Comparison of ENCODE assay signal across 9 mouse cellular contexts in the genomic region with DNA sequence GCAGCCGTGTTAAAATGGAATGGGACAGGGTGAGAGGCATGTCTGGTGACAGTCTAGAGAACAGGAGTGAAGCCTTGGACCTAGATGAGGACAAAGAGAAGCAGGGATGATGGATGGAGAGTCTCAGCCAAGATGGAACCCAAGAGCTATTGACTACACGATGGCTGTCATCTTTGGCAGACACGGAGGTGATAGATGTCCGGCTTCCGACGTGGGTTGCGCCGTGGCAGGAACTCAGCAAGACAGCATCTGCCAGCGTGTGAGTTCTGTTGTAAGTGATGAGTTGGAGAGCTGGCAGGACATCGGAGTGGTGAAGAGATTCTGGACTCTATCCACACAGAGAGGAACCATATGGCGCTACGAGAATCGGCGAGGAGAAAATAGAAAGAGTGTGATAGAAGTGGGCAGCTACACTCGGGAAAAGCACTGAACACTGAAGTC.
DNase-seq lines count a peak whose midpoint lies in the region; ATAC-seq and TF ChIP-seq lines count a peak whose summit lies in the region.
"Had no signal": no experiment of that assay in that cellular context is flagged by ENCODE, and none has a peak within 500 bp of the region (broad histone marks: within the 10 kb centered on the region; RNA-seq: fewer than 3 reads in every experiment).

No protein-coding gene starts in this region.

- H3K9me3 ChIP-seq in heart, embryonic 12.5 days (replicated peaks), result no peaks in the 10 kb centered on the region
- H3K9me3 ChIP-seq in intestine, embryonic 15.5 days, result no peaks in the 10 kb centered on the region
- H3K9me3 ChIP-seq: limb, embryonic 10.5 days had no signal

- TF ChIP-seq CTCF in left cerebral cortex, adult 2 months (IDR thresholded peaks at IDR 0.05), result no peak

- DNase-seq in heart, adult 18-20 months, result peak; percentile 15 to 32
- DNase-seq in cerebellum, postnatal 36 days, result peak; percentile 71 to 77
- DNase-seq in left cerebral cortex, adult 2 months (ENCODE audit: extremely low spot score in 1 of 2, low spot score in 2 of 2), result peak; percentile 49 to 71
- DNase-seq in lung, postnatal 4 days, result peak; percentile 46 to 81
- no peak for DNase-seq in spleen, postnatal 14 days (ENCODE audit: low spot score in 2 of 2)

- no peak overlapping the region for H3K9ac ChIP-seq in heart, embryonic 12.5 days
- H3K9ac ChIP-seq in intestine, embryonic 15.5 days, result no peak overlapping the region

- peaks cover 19% of the 10 kb centered on the region for H3K4me1 ChIP-seq in heart, embryonic 12.5 days (replicated peaks)
- peaks cover 3% of the 10 kb centered on the region; the same call in 1 of the 2 replicates for H3K4me1 ChIP-seq in intestine, embryonic 15.5 days (replicated peaks)

- no peaks in the 10 kb centered on the region for H3K36me3 ChIP-seq in heart, embryonic 12.5 days
- no peaks in the 10 kb centered on the region for H3K36me3 ChIP-seq in intestine, embryonic 15.5 days
- H3K36me3 ChIP-seq: limb, embryonic 10.5 days had no signal

- 88% methylated on average over 15 of the region's 15 CpGs for WGBS in heart, embryonic 12.5 days
- WGBS in intestine, embryonic 15.5 days, result 91% methylated on average over 15 of the region's 15 CpGs

- H3K4me2 ChIP-seq in heart, embryonic 12.5 days, result no peak overlapping the region
- no peak overlapping the region for H3K4me2 ChIP-seq in intestine, embryonic 15.5 days (replicated peaks)

- ATAC-seq in heart, embryonic 12.5 days (ENCODE audit: insufficient number of reproducible peaks, low FRiP score), result no peak
- ATAC-seq in erythroid progenitor cell, adult 5-6 weeks (replicated peaks; ENCODE audit: low FRiP score, poor library complexity, severe bottlenecking), result no peak
- ATAC-seq in intestine, embryonic 15.5 days, result no peak

- no peak overlapping the region for H3K27ac ChIP-seq in heart, embryonic 12.5 days (ENCODE audit: poor library complexity, severe bottlenecking)
- H3K27ac ChIP-seq in left cerebral cortex, adult 2 months, result peak overlapping the region; percentile 50
- no peak overlapping the region for H3K27ac ChIP-seq in intestine, embryonic 15.5 days
- H3K27ac ChIP-seq: limb, embryonic 10.5 days had no signal

- H3K4me3 ChIP-seq in heart, embryonic 12.5 days, result no peak overlapping the region
- H3K4me3 ChIP-seq in left cerebral cortex, adult 2 months, result no peak overlapping the region
- H3K4me3 ChIP-seq in intestine, embryonic 15.5 days (replicated peaks), result no peak overlapping the region
- H3K4me3 ChIP-seq: limb, embryonic 10.5 days had no signal

- intact Hi-C loops in left cerebral cortex, adult 2 months (cut with DNase I), result loop anchor here (1.0 to 2.0 kb wide), 3 partner anchors 52 to 210 kb away; no protein-coding TSS in a partner anchor

- no peaks in the 10 kb centered on the region for H3K27me3 ChIP-seq in heart, embryonic 12.5 days (replicated peaks)
- no peaks in the 10 kb centered on the region for H3K27me3 ChIP-seq in intestine, embryonic 15.5 days (replicated peaks)

Comparison
In these comparisons a context has a peak if more than half of its experiments do, and no peak if none do; other contexts are left out.
1. DNase-seq: peak in heart, adult 18-20 months (2 of 2), cerebellum, postnatal 36 days (2 of 2), left cerebral cortex, adult 2 months (2 of 2) and lung, postnatal 4 days (2 of 2); none in spleen, postnatal 14 days (0 of 2).